ENCODE assay signal across 3 mouse cellular contexts in genomic region chr2:120972257-120972656, GRCm38 (mm10). TPM values are rescaled to one million over a fixed set of nuclear protein-coding genes. Genes with fewer than 3 reads are reported as not detected.
DNase-seq lines count a peak whose midpoint lies in the region; TF ChIP-seq lines count a peak whose summit lies in the region.
"Not testable (repeated sequence)": the region's sequence is repeated elsewhere in the genome, so short reads cannot be mapped to it uniquely, and the experiment has no call there.

No protein-coding gene starts in this region.

- peak overlapping the region in 1 of 2 experiments; percentile 93; a peak in 2 of 4 replicates for H3K4me3 ChIP-seq in MEL (ENCODE audit: control insufficient read depth in 1 of 2, insufficient read depth in 1 of 2, low read depth in 2 of 2, low read length in 2 of 2)

- not testable (repeated sequence) for TF ChIP-seq POLR2A in MEL (IDR thresholded peaks at IDR 0.05; ENCODE audit: control insufficient read depth in 1 of 2, insufficient read depth in 1 of 2, low read depth in 1 of 2, low read length in 2 of 2, poor library complexity in 1 of 2)

- DNase-seq in 416B (ENCODE audit: low read depth) (peak; percentile 18), MEL (ENCODE audit: low read depth, low spot score) (peak; percentile 65)
- DNase-seq in heart, adult 11 months, result peak; percentile 37

- peaks cover 0 to 21% of the 10 kb centered on the region in 2 experiments; a peak in 2 of 4 replicates for H3K36me3 ChIP-seq in MEL (ENCODE audit: control insufficient read depth in 1 of 2, insufficient read depth in 2 of 2, low read length in 2 of 2)

- H3K9me3 ChIP-seq in MEL (replicated peaks; ENCODE audit: insufficient read depth, low read length), result not testable (repeated sequence)

- peaks cover 14% of the 10 kb centered on the region for H3K79me2 ChIP-seq in MEL (ENCODE audit: control insufficient read depth, insufficient read depth, low read length, poor library complexity)

- H3K27ac ChIP-seq in MEL (ENCODE audit: control insufficient read depth, low read depth, low read length), result not testable (repeated sequence)

- TF ChIP-seq CTCF in MEL (IDR thresholded peaks at IDR 0.05 in 2 of 3, conservative IDR thresholded peaks at IDR 0.05 in 1 of 3; ENCODE audit: control insufficient read depth in 1 of 3, insufficient read depth in 1 of 3, low read depth in 2 of 3, low read length in 3 of 3, poor library complexity in 1 of 3, severe bottlenecking in 1 of 3), result not testable (repeated sequence)

- TF ChIP-seq EP300 in MEL (IDR thresholded peaks at IDR 0.05; ENCODE audit: low read depth in 1 of 2, low read length in 2 of 2), result not testable (repeated sequence)

- TF ChIP-seq RAD21 in MEL (IDR thresholded peaks at IDR 0.05; ENCODE audit: low read depth, low read length), result not testable (repeated sequence)

- H3K27me3 ChIP-seq in MEL (ENCODE audit: control insufficient read depth in 1 of 2, insufficient read depth in 2 of 2, low read length in 2 of 2), result not testable (repeated sequence)

- not testable (repeated sequence) for H3K4me1 ChIP-seq in MEL (ENCODE audit: control insufficient read depth in 1 of 2, insufficient read depth in 2 of 2, low read length in 2 of 2)

- not testable (repeated sequence) for H3K9ac ChIP-seq in MEL (ENCODE audit: control insufficient read depth, low read depth, low read length, poor library complexity, severe bottlenecking)

TF ChIP-seq in MEL, 35 proteins besides CTCF, POLR2A, EP300 and RAD21:
- TF ChIP-seq GATA1 (IDR thresholded peaks at IDR 0.05; ENCODE audit: low read depth, low read length), result peak; percentile 73
- peak; percentile 18; the same call in 1 of the 2 replicates for TF ChIP-seq SIN3A (IDR thresholded peaks at IDR 0.05; ENCODE audit: low read length)
- peak; percentile 98 for TF ChIP-seq TBP (IDR thresholded peaks at IDR 0.05; ENCODE audit: low read depth, low read length)
- TF ChIP-seq TAL1 (IDR thresholded peaks at IDR 0.05; ENCODE audit: low read length), result peak; percentile 35; the same call in 1 of the 2 replicates
- peak; percentile 43 for TF ChIP-seq KAT2A (conservative IDR thresholded peaks at IDR 0.05; ENCODE audit: low read depth, low read length)
- 0 out of 2 replicates have a peak, but pooled peaks have one; percentile 24 for TF ChIP-seq ETS1 (IDR thresholded peaks at IDR 0.05; ENCODE audit: low read depth, low read length)

RNA-seq across cellular contexts. Expression of gene Ubr1, which starts 1.7 kb away (rescaled TPM):
- total RNA-seq in MEL (2012; rRNA removed), result 11.4 and 12.8 TPM in 2 replicates
- 10 to 100 TPM in 1 of 2 experiments, not detected in 1; 27.8 TPM for polyA plus RNA-seq in MEL (2012; ENCODE audit: insufficient read depth in 1 of 2, insufficient read length in 2 of 2, low read depth in 1 of 2, low replicate concordance in 2 of 2, missing spikeins in 1 of 2)

RNA-seq across cellular contexts. Expression of gene Tmem62, which starts 4.6 kb away (rescaled TPM):
- total RNA-seq in MEL (2012; rRNA removed), result 1.8 and 2.0 TPM in 2 replicates
- polyA plus RNA-seq in MEL (2012; ENCODE audit: insufficient read depth in 1 of 2, insufficient read length in 2 of 2, low read depth in 1 of 2, low replicate concordance in 2 of 2, missing spikeins in 1 of 2), result 1 to 10 TPM in 1 of 2 experiments, not detected in 1; 2.9 TPM

RNA-seq across cellular contexts. Expression of gene Ccndbp1, which starts 35.9 kb away (rescaled TPM):
- 24.6 and 25.7 TPM in 2 replicates for total RNA-seq in MEL (2012; rRNA removed)
- polyA plus RNA-seq in MEL (2012; ENCODE audit: insufficient read depth in 1 of 2, insufficient read length in 2 of 2, low read depth in 1 of 2, low replicate concordance in 2 of 2, missing spikeins in 1 of 2), result 100 to 1,000 TPM in 1 of 2 experiments, 10 to 100 TPM in 1; 26.1 to 250 TPM
